Mouse (Mus musculus) ES-Bruce4 (cell line): Measurements from ENCODE around the gene Spsb2. TPM values are rescaled to one million over a fixed set of nuclear protein-coding genes. Genes with fewer than 3 reads are reported as not detected.

Source experiments
- H3K27ac ChIP-seq: 2 replicates; pipeline ENCODE4 v1.5.1; 2012; ENCODE audit warnings: low read length, inconsistent platforms; ENCODE audit not compliant: insufficient read depth
- H3K27me3 ChIP-seq: 2 replicates; pipeline ENCODE4 v1.6.1; 2012; ENCODE audit warnings: mild to moderate bottlenecking, low read length, inconsistent platforms; ENCODE audit not compliant: control insufficient read depth, poor library complexity, insufficient read depth, severe bottlenecking
- H3K36me3 ChIP-seq: 2 replicates; pipeline ENCODE4 v1.6.1; 2012; ENCODE audit warnings: inconsistent platforms, mild to moderate bottlenecking, low read length, moderate library complexity; ENCODE audit not compliant: control insufficient read depth, poor library complexity, insufficient read depth, severe bottlenecking
- H3K4me1 ChIP-seq: one replicate; pipeline ENCODE4 v1.8.1; 2011; ENCODE audit warnings: low read length; ENCODE audit not compliant: control insufficient read depth, insufficient read depth
- H3K4me3 ChIP-seq: 2 replicates; pipeline ENCODE4 v1.5.1; 2011; ENCODE audit warnings: low read depth, mild to moderate bottlenecking, low read length
- H3K9ac ChIP-seq: 2 replicates; pipeline ENCODE4 v1.6.1; 2012; ENCODE audit warnings: low read depth, mild to moderate bottlenecking, inconsistent platforms; ENCODE audit not compliant: poor library complexity, severe bottlenecking
- H3K9me3 ChIP-seq: replicated peaks from 2 replicates; pipeline ENCODE4 v1.6.1; 2012; ENCODE audit warnings: mild to moderate bottlenecking, low read length, inconsistent platforms; ENCODE audit not compliant: control insufficient read depth, poor library complexity, insufficient read depth, severe bottlenecking
- CTCF ChIP-seq: IDR thresholded peaks from one replicate; pipeline ENCODE4 v1.8.1; 2011; ENCODE audit warnings: low read depth, low read length
- EP300 ChIP-seq: IDR thresholded peaks from 2 replicates; pipeline ENCODE4 v1.6.1; 2011; ENCODE audit warnings: low read depth, low read length; ENCODE audit not compliant: insufficient read depth
- POLR2A ChIP-seq: IDR thresholded peaks from one replicate; pipeline ENCODE4 v1.8.1; 2011; ENCODE audit warnings: low read length; ENCODE audit not compliant: insufficient read depth
- polyA plus RNA-seq: library from polyadenylated mRNA; stranded (reverse); fragments of >200 nt; gene quantifications from 2 replicates; pipeline ENCODE4 v1.2.4, GENCODE M21; 2011; ENCODE audit warnings: low read depth; ENCODE audit not compliant: missing spikeins, insufficient read depth, insufficient read length

The Spsb2 gene
- polyA plus RNA-seq, 1 experiment, result 4.6 TPM

GRCm38 (mm10) chr6:124780917-124781316 lies 27.5 kb upstream of the Spsb2 start:
- H3K9ac ChIP-seq, result no peak overlapping the region
- no peaks in the 10 kb centered on the region for H3K27me3 ChIP-seq
- H3K4me1 ChIP-seq, result no peaks in the 10 kb centered on the region
- no peak for TF ChIP-seq POLR2A
- no peak for TF ChIP-seq EP300
- no peak for TF ChIP-seq CTCF
- H3K36me3 ChIP-seq, result no peaks in the 10 kb centered on the region
- H3K27ac ChIP-seq, result no peak overlapping the region
- H3K4me3 ChIP-seq, result no peak overlapping the region
- H3K9me3 ChIP-seq, result no peaks in the 10 kb centered on the region

GRCm38 (mm10) chr6:124782436-124782835 lies 26.0 kb upstream of the Spsb2 start:
- H3K4me1 ChIP-seq, result no peaks in the 10 kb centered on the region
- H3K4me3 ChIP-seq, result peak overlapping the region; percentile 55; the same call in 1 of the 2 replicates
- TF ChIP-seq POLR2A (peak; percentile 23), CTCF (no peak)
- peak overlapping the region; percentile 62 for H3K9ac ChIP-seq
- H3K9me3 ChIP-seq, result no peaks in the 10 kb centered on the region
- peak overlapping the region; percentile 85 for H3K27ac ChIP-seq
- no peaks in the 10 kb centered on the region for H3K27me3 ChIP-seq
- H3K36me3 ChIP-seq, result no peaks in the 10 kb centered on the region

GRCm38 (mm10) chr6:124786756-124787420 lies 21.6 kb upstream of the Spsb2 start:
- H3K27ac ChIP-seq, result no peak overlapping the region
- no peak for TF ChIP-seq CTCF
- no peak for TF ChIP-seq EP300
- TF ChIP-seq POLR2A, result no peak
- H3K9ac ChIP-seq, result no peak overlapping the region
- no peak overlapping the region for H3K4me3 ChIP-seq
- no peaks in the 10 kb centered on the region for H3K9me3 ChIP-seq
- no peaks in the 10 kb centered on the region for H3K4me1 ChIP-seq
- H3K36me3 ChIP-seq, result no peaks in the 10 kb centered on the region
- no peaks in the 10 kb centered on the region for H3K27me3 ChIP-seq

GRCm38 (mm10) chr6:124787722-124788121 lies 20.7 kb upstream of the Spsb2 start:
- no peak overlapping the region for H3K4me3 ChIP-seq
- H3K9me3 ChIP-seq, result no peaks in the 10 kb centered on the region
- TF ChIP-seq POLR2A (no peak), EP300 (no peak), CTCF (no peak)
- no peaks in the 10 kb centered on the region for H3K27me3 ChIP-seq
- H3K9ac ChIP-seq, result no peak overlapping the region
- no peaks in the 10 kb centered on the region for H3K4me1 ChIP-seq
- H3K36me3 ChIP-seq, result no peaks in the 10 kb centered on the region
- no peak overlapping the region for H3K27ac ChIP-seq

- Histone ChIP-seq H3K9ac (no peak overlapping the region), H3K4me1 (no peaks in the 10 kb centered on the region), H3K27me3 (no peaks in the 10 kb centered on the region), H3K4me3 (no peak overlapping the region), H3K27ac (peak overlapping the region; percentile 52; the same call in 1 of the 2 replicates), H3K9me3 (no peaks in the 10 kb centered on the region), H3K36me3 (no peaks in the 10 kb centered on the region)
- no peak for TF ChIP-seq CTCF
- TF ChIP-seq EP300, result no peak
- no peak for TF ChIP-seq POLR2A
Observed at GRCm38 (mm10) chr6:124789519-124789918, 18.9 kb upstream of the Spsb2 start.

GRCm38 (mm10) chr6:124790121-124790520 lies 18.3 kb upstream of the Spsb2 start:
- Histone ChIP-seq H3K36me3 (no peaks in the 10 kb centered on the region), H3K4me1 (no peaks in the 10 kb centered on the region), H3K4me3 (no peak overlapping the region), H3K9me3 (no peaks in the 10 kb centered on the region), H3K27me3 (no peaks in the 10 kb centered on the region), H3K27ac (peak overlapping the region; percentile 60), H3K9ac (peak overlapping the region; percentile 22; the same call in 1 of the 2 replicates)
- no peak for TF ChIP-seq CTCF
- no peak for TF ChIP-seq EP300
- no peak for TF ChIP-seq POLR2A
